Mouse (Mus musculus): ENCODE measurements around the gene Hspb9.

Hspb9 gene

GRCm38 (mm10) chr11:100735954-100736745 is 22.5 kb downstream of the Hspb9 start:
- no peak for DNase-seq

- no peak for DNase-seq
These were observed 23.1 kb downstream of the Hspb9 start for GRCm38 (mm10) chr11:100736746-100737080.

- no peak for DNase-seq
These were observed 23.6 kb downstream of the Hspb9 start for GRCm38 (mm10) chr11:100737105-100737733.

GRCm38 (mm10) chr11:100738066-100738604 is 24.5 kb downstream of the Hspb9 start, which contains the start of gene Rab5c:
Gene Rab5c, minus strand, starts transcription at chr11:100738215.
- peak; percentile 98 for DNase-seq

- no peak for DNase-seq
These were observed 25.1 kb downstream of the Hspb9 start for GRCm38 (mm10) chr11:100738749-100739148.

- no peak for DNase-seq
These were observed 27.7 kb downstream of the Hspb9 start for GRCm38 (mm10) chr11:100741348-100741747.

- peak; percentile 58 for DNase-seq
These were observed 31.4 kb downstream of the Hspb9 start for GRCm38 (mm10) chr11:100745085-100745484.

GRCm38 (mm10) chr11:100746546-100746945 is 32.9 kb downstream of the Hspb9 start:
- DNase-seq = no peak

GRCm38 (mm10) chr11:100747114-100747513 is 33.5 kb downstream of the Hspb9 start:
- no peak for DNase-seq

GRCm38 (mm10) chr11:100748620-100749019 is 35.0 kb downstream of the Hspb9 start:
- no peak for DNase-seq

- DNase-seq = no peak
These were observed 35.8 kb downstream of the Hspb9 start for GRCm38 (mm10) chr11:100749469-100749868.

- no peak for DNase-seq
These were observed 36.5 kb downstream of the Hspb9 start for GRCm38 (mm10) chr11:100750127-100750526.

- no peak for DNase-seq
These were observed 38.6 kb downstream of the Hspb9 start for GRCm38 (mm10) chr11:100752294-100752693.

- no peak for DNase-seq
These were observed 40.5 kb downstream of the Hspb9 start for GRCm38 (mm10) chr11:100754021-100754692.

- no peak for DNase-seq
These were observed 41.0 kb downstream of the Hspb9 start for GRCm38 (mm10) chr11:100754693-100755057.

- DNase-seq = no peak
These were observed 42.8 kb downstream of the Hspb9 start for GRCm38 (mm10) chr11:100756476-100756875.

GRCm38 (mm10) chr11:100757566-100757965 is 43.9 kb downstream of the Hspb9 start:
- no peak for DNase-seq

- no peak for DNase-seq
These were observed 45.3 kb downstream of the Hspb9 start for GRCm38 (mm10) chr11:100758707-100759610.

- DNase-seq = no peak
These were observed 46.1 kb downstream of the Hspb9 start, which contains the start of gene Kcnh4 for GRCm38 (mm10) chr11:100759611-100760233. Gene Kcnh4, minus strand, starts transcription at chr11:100759942.

- DNase-seq = peak; percentile 91
These were observed 47.9 kb downstream of the Hspb9 start for GRCm38 (mm10) chr11:100761547-100762045.

GRCm38 (mm10) chr11:100762831-100763230 is 49.2 kb downstream of the Hspb9 start, which contains the start of gene Hcrt:
Gene Hcrt, minus strand, starts transcription at chr11:100762931.
- DNase-seq = no peak

Data from cerebellum, adult 11 months (tissue).